Mouse (Mus musculus): ENCODE data around the gene Rmi1. TPM values are rescaled to one million over a fixed set of nuclear protein-coding genes. Genes with fewer than 3 reads are reported as not detected.
"Not testable (repeated sequence)": the region's sequence is repeated elsewhere in the genome, so short reads cannot be mapped to it uniquely, and the experiment has no call there.

Rmi1 gene
- polyA plus RNA-seq (2014; fragmentation: Nextera tagmentation; extraction: Ambion mirVana) = 29.8 and 32.1 TPM in 2 replicates

GRCm38 (mm10) chr13:58402003-58402743 lies at the start of gene Rmi1:
TSS of gene Rmi1 (plus strand) at chr13:58402248.
- peak within 1 kb of the TSS; percentile 96 for H3K9ac ChIP-seq (ENCODE audit: low read length)
- H3K4me1 ChIP-seq (ENCODE audit: control insufficient read depth, insufficient read depth, low read length) = no peaks in the 10 kb centered on the region
- no peaks in the 10 kb centered on the region for H3K27me3 ChIP-seq (ENCODE audit: control insufficient read depth, insufficient read depth, low read length)
- H3K27ac ChIP-seq (ENCODE audit: low read depth, low read length) = peak within 1 kb of the TSS; percentile 98
- H3K4me2 ChIP-seq (ENCODE audit: low read depth) = peak within 1 kb of the TSS; percentile 56
- no peaks in the 10 kb centered on the region for H3K9me3 ChIP-seq (ENCODE audit: control insufficient read depth, low read length)
- WGBS = under 1% methylated on average over 86 of the region's 91 CpGs
- peak within 1 kb of the TSS; percentile 98 for H3K4me3 ChIP-seq (ENCODE audit: low read depth, low read length)
- ATAC-seq (ENCODE audit: insufficient read depth, low FRiP score, low TSS enrichment) = peak; percentile 95
- H3K36me3 ChIP-seq (ENCODE audit: control insufficient read depth, insufficient read depth, low read length) = 0 out of 2 replicates have a peak, but pooled peaks cover under 1% of the 10 kb centered on the region
- DNase-seq (ENCODE audit: low spot score) = peak; percentile 98

- no peak overlapping the region for H3K27ac ChIP-seq (ENCODE audit: low read depth, low read length)
- H3K4me3 ChIP-seq (ENCODE audit: low read depth, low read length) = no peak overlapping the region
- H3K4me2 ChIP-seq (ENCODE audit: low read depth) = no peak overlapping the region
- ATAC-seq (ENCODE audit: insufficient read depth, low FRiP score, low TSS enrichment) = no peak
- no peaks in the 10 kb centered on the region for H3K9me3 ChIP-seq (ENCODE audit: control insufficient read depth, low read length)
- H3K4me1 ChIP-seq (ENCODE audit: control insufficient read depth, insufficient read depth, low read length) = no peaks in the 10 kb centered on the region
- H3K36me3 ChIP-seq (ENCODE audit: control insufficient read depth, insufficient read depth, low read length) = no peaks in the 10 kb centered on the region
- no peaks in the 10 kb centered on the region for H3K27me3 ChIP-seq (ENCODE audit: control insufficient read depth, insufficient read depth, low read length)
- H3K9ac ChIP-seq (ENCODE audit: low read length) = no peak overlapping the region
- no peak for DNase-seq (ENCODE audit: low spot score)
Observed at GRCm38 (mm10) chr13:58352996-58353395, 49.1 kb upstream of the Rmi1 start.

- under 1% methylated on average over 45 of the region's 85 CpGs for WGBS
- Histone ChIP-seq H3K4me1 (ENCODE audit: control insufficient read depth, insufficient read depth, low read length) (no peaks in the 10 kb centered on the region), H3K9ac (ENCODE audit: low read length) (peak within 1 kb of the TSS; percentile 67), H3K36me3 (ENCODE audit: control insufficient read depth, insufficient read depth, low read length) (no peaks in the 10 kb centered on the region), H3K27me3 (ENCODE audit: control insufficient read depth, insufficient read depth, low read length) (no peaks in the 10 kb centered on the region), H3K4me2 (ENCODE audit: low read depth) (peak within 1 kb of the TSS; percentile 90), H3K4me3 (ENCODE audit: low read depth, low read length) (peak within 1 kb of the TSS; percentile 63), H3K27ac (ENCODE audit: low read depth, low read length) (no peak within 1 kb of the TSS), H3K9me3 (ENCODE audit: control insufficient read depth, low read length) (no peaks in the 10 kb centered on the region)
- ATAC-seq (ENCODE audit: insufficient read depth, low FRiP score, low TSS enrichment) (peak; percentile 94), DNase-seq (ENCODE audit: low spot score) (peak; percentile 90)
Observed at GRCm38 (mm10) chr13:58358629-58359303, 43.3 kb upstream of the Rmi1 start, which contains the start of gene Kif27. TSS of gene Kif27 (minus strand) at chr13:58359122.

GRCm38 (mm10) chr13:58359304-58359653 lies 42.8 kb upstream of the Rmi1 start:
- Histone ChIP-seq H3K36me3 (ENCODE audit: control insufficient read depth, insufficient read depth, low read length) (no peaks in the 10 kb centered on the region), H3K27me3 (ENCODE audit: control insufficient read depth, insufficient read depth, low read length) (no peaks in the 10 kb centered on the region), H3K4me2 (ENCODE audit: low read depth) (peak overlapping the region; percentile 90), H3K27ac (ENCODE audit: low read depth, low read length) (no peak overlapping the region), H3K4me3 (ENCODE audit: low read depth, low read length) (peak overlapping the region; percentile 63), H3K9me3 (ENCODE audit: control insufficient read depth, low read length) (no peaks in the 10 kb centered on the region), H3K4me1 (ENCODE audit: control insufficient read depth, insufficient read depth, low read length) (no peaks in the 10 kb centered on the region), H3K9ac (ENCODE audit: low read length) (no peak overlapping the region)
- WGBS = 6% methylated on average over 7 of the region's 7 CpGs
- no peak for DNase-seq (ENCODE audit: low spot score)
- ATAC-seq (ENCODE audit: insufficient read depth, low FRiP score, low TSS enrichment) = peak; percentile 61

GRCm38 (mm10) chr13:58364353-58365175 lies 37.5 kb upstream of the Rmi1 start:
- DNase-seq (ENCODE audit: low spot score) = no peak
- WGBS = 89% methylated on average over 8 of the region's 8 CpGs
- ATAC-seq (ENCODE audit: insufficient read depth, low FRiP score, low TSS enrichment) = no peak

GRCm38 (mm10) chr13:58365179-58365578 lies 36.9 kb upstream of the Rmi1 start:
- H3K9me3 ChIP-seq (ENCODE audit: control insufficient read depth, low read length); DNase-seq (ENCODE audit: low spot score); H3K36me3 ChIP-seq (ENCODE audit: control insufficient read depth, insufficient read depth, low read length); ATAC-seq (ENCODE audit: insufficient read depth, low FRiP score, low TSS enrichment); H3K9ac ChIP-seq (ENCODE audit: low read length); H3K27me3 ChIP-seq (ENCODE audit: control insufficient read depth, insufficient read depth, low read length); H3K4me2 ChIP-seq (ENCODE audit: low read depth); H3K4me3 ChIP-seq (ENCODE audit: low read depth, low read length); H3K4me1 ChIP-seq (ENCODE audit: control insufficient read depth, insufficient read depth, low read length); H3K27ac ChIP-seq (ENCODE audit: low read depth, low read length): not testable (repeated sequence)
- 88% methylated on average over 8 of the region's 8 CpGs for WGBS

More at GRCm38 (mm10) chr13:58364353-58365175, 37.5 kb upstream of the Rmi1 start:
- Histone ChIP-seq H3K4me1 (ENCODE audit: control insufficient read depth, insufficient read depth, low read length) (no peaks in the 10 kb centered on the region), H3K27me3 (ENCODE audit: control insufficient read depth, insufficient read depth, low read length) (no peaks in the 10 kb centered on the region), H3K4me3 (ENCODE audit: low read depth, low read length) (no peak overlapping the region), H3K27ac (ENCODE audit: low read depth, low read length) (no peak overlapping the region), H3K9ac (ENCODE audit: low read length) (no peak overlapping the region), H3K9me3 (ENCODE audit: control insufficient read depth, low read length) (no peaks in the 10 kb centered on the region), H3K4me2 (ENCODE audit: low read depth) (no peak overlapping the region), H3K36me3 (ENCODE audit: control insufficient read depth, insufficient read depth, low read length) (no peaks in the 10 kb centered on the region)

- no peaks in the 10 kb centered on the region for H3K36me3 ChIP-seq (ENCODE audit: control insufficient read depth, insufficient read depth, low read length)
- WGBS = 89% methylated on average over 3 of the region's 3 CpGs
- ATAC-seq (ENCODE audit: insufficient read depth, low FRiP score, low TSS enrichment) = no peak
Observed at GRCm38 (mm10) chr13:58366373-58366772, 35.7 kb upstream of the Rmi1 start.

GRCm38 (mm10) chr13:58367641-58368040 lies 34.4 kb upstream of the Rmi1 start:
- Histone ChIP-seq H3K9me3 (ENCODE audit: control insufficient read depth, low read length) (no peaks in the 10 kb centered on the region), H3K4me3 (ENCODE audit: low read depth, low read length) (no peak overlapping the region), H3K27me3 (ENCODE audit: control insufficient read depth, insufficient read depth, low read length) (no peaks in the 10 kb centered on the region), H3K27ac (ENCODE audit: low read depth, low read length) (no peak overlapping the region), H3K4me1 (ENCODE audit: control insufficient read depth, insufficient read depth, low read length) (no peaks in the 10 kb centered on the region), H3K9ac (ENCODE audit: low read length) (no peak overlapping the region), H3K36me3 (ENCODE audit: control insufficient read depth, insufficient read depth, low read length) (no peaks in the 10 kb centered on the region), H3K4me2 (ENCODE audit: low read depth) (no peak overlapping the region)
- WGBS = 71% methylated on average over 1 of the region's 1 CpGs
- no peak for DNase-seq (ENCODE audit: low spot score)
- ATAC-seq (ENCODE audit: insufficient read depth, low FRiP score, low TSS enrichment) = no peak

More at GRCm38 (mm10) chr13:58366373-58366772, 35.7 kb upstream of the Rmi1 start:
- no peak overlapping the region for H3K4me3 ChIP-seq (ENCODE audit: low read depth, low read length)
- H3K4me1 ChIP-seq (ENCODE audit: control insufficient read depth, insufficient read depth, low read length) = no peaks in the 10 kb centered on the region
- H3K9ac ChIP-seq (ENCODE audit: low read length) = no peak overlapping the region
- H3K27ac ChIP-seq (ENCODE audit: low read depth, low read length) = no peak overlapping the region
- no peaks in the 10 kb centered on the region for H3K9me3 ChIP-seq (ENCODE audit: control insufficient read depth, low read length)
- DNase-seq (ENCODE audit: low spot score) = no peak
- no peak overlapping the region for H3K4me2 ChIP-seq (ENCODE audit: low read depth)
- no peaks in the 10 kb centered on the region for H3K27me3 ChIP-seq (ENCODE audit: control insufficient read depth, insufficient read depth, low read length)

Data from neural tube, embryonic 11.5 days (tissue).